Comparison of ENCODE assay signal across 8 mouse cellular contexts in genomic region chr1:128102641-128103461, GRCm38 (mm10). TPM values are rescaled to one million over a fixed set of nuclear protein-coding genes. Genes with fewer than 3 reads are reported as not detected.
DNase-seq lines count a peak whose midpoint lies in the region; ATAC-seq and TF ChIP-seq lines count a peak whose summit lies in the region.

TSS of gene Zranb3 (minus strand) at chr1:128103047.
TSS of gene R3hdm1 (plus strand) at chr1:128103301.

- POLR2A ChIA-PET in Patski (lab: Charles Lee) = no interaction called here

- H3K9me3 ChIP-seq in hindbrain, embryonic 13.5 days = no peaks in the 10 kb centered on the region

- H3K9ac ChIP-seq in hindbrain, embryonic 13.5 days = peak within 1 kb of the TSS; percentile 95

- peak within 1 kb of the TSS; percentile 95 for H3K4me3 ChIP-seq in hindbrain, embryonic 13.5 days

- H3K27me3 ChIP-seq in Patski = no peaks in the 10 kb centered on the region
- no peaks in the 10 kb centered on the region for H3K27me3 ChIP-seq in hindbrain, embryonic 13.5 days

- CTCF ChIA-PET in Patski (lab: Charles Lee) = no interaction called here

- under 1% methylated on average over 43 of the region's 43 CpGs for WGBS in hindbrain, embryonic 13.5 days

- TF ChIP-seq CTCF in Patski (IDR thresholded peaks at IDR 0.05) = no peak

- H3K27ac ChIP-seq in hindbrain, embryonic 13.5 days = peak within 1 kb of the TSS; percentile 96

- H3K36me3 ChIP-seq in hindbrain, embryonic 13.5 days = no peaks in the 10 kb centered on the region

- peaks cover 24% of the 10 kb centered on the region for H3K4me1 ChIP-seq in hindbrain, embryonic 13.5 days (replicated peaks)

- ATAC-seq in Patski = peak; percentile 97
- peak; percentile 97 for ATAC-seq in hindbrain, embryonic 13.5 days (ENCODE audit: low FRiP score)

- H3K4me2 ChIP-seq in hindbrain, embryonic 13.5 days = peak within 1 kb of the TSS; percentile 71

- DNase-seq in Patski (ENCODE audit: low read depth, low spot score) = peak; percentile 100
- DNase-seq in cerebellum, postnatal 14 days = peak; percentile 96 to 98
- DNase-seq in frontal cortex, postnatal 14 days (ENCODE audit: low spot score in 2 of 2) = peak; percentile 97 to 98
- peak; percentile 79 to 89 for DNase-seq in layer of hippocampus, postnatal 25 days (ENCODE audit: extremely low spot score in 1 of 2, low spot score in 1 of 2)
- DNase-seq in lung, postnatal 25 days (ENCODE audit: low spot score) = peak; percentile 100
- DNase-seq in retina, embryonic 14.5 days (ENCODE audit: low spot score) = peak; percentile 100
- peak; percentile 96 for DNase-seq in thymus, postnatal 4 days

- in situ Hi-C loops in Patski (cut with MboI; ENCODE audit: low pct_unique_long_range_greater_than_20kb) = no loop called here

RNA-seq across cellular contexts. Expression of gene Zranb3, which starts in this region (rescaled TPM):
- 13.5 TPM for polyA plus RNA-seq in Patski (2021)
- polyA plus RNA-seq in hindbrain, embryonic 13.5 days (2015; fragmentation: Nextera tagmentation; extraction: Ambion mirVana) = 3.9 and 4.4 TPM in 2 replicates
- 1 to 10 TPM; 6.6 to 7.2 TPM for total RNA-seq in layer of hippocampus, postnatal 25 days (2021)

RNA-seq across cellular contexts. Expression of gene R3hdm1, which starts in this region (rescaled TPM):
- polyA plus RNA-seq in Patski (2021) = 83.9 TPM
- 96.7 and 105 TPM in 2 replicates for polyA plus RNA-seq in hindbrain, embryonic 13.5 days (2015; fragmentation: Nextera tagmentation; extraction: Ambion mirVana)
- 100 to 1,000 TPM; 193 to 273 TPM for total RNA-seq in layer of hippocampus, postnatal 25 days (2021)

Comparison
In these comparisons a context has a peak if more than half of its experiments do, and no peak if none do; other contexts are left out.
1. Peak in every context shown above with its lines: DNase-seq, ATAC-seq, H3K4me3 ChIP-seq and H3K27ac ChIP-seq.